Mouse (Mus musculus): Measurements from ENCODE around the gene Coq10a. TPM values are rescaled to one million over a fixed set of nuclear protein-coding genes. Genes with fewer than 3 reads are reported as not detected.

Coq10a gene
- polyA plus RNA-seq (2014; fragmentation: Illumina TruSeq; extraction: RNeasy Lipid Tissue Mini Kit (QIAGEN cat#74804); ENCODE audit: low read depth, low replicate concordance) = 18.8 TPM

GRCm38 (mm10) chr10:128368402-128369217, at the start of gene Coq10a:
TSS of gene Coq10a (minus strand) at chr10:128368997.

GRCm38 (mm10) chr10:128411211-128412054, 42.6 kb upstream of the Coq10a start, which contains the start of the genes Nabp2 and Rnf41:
TSS of gene Nabp2 (minus strand) at chr10:128411492.
TSS of gene Rnf41 (plus strand) at chr10:128411657.

DNA sequence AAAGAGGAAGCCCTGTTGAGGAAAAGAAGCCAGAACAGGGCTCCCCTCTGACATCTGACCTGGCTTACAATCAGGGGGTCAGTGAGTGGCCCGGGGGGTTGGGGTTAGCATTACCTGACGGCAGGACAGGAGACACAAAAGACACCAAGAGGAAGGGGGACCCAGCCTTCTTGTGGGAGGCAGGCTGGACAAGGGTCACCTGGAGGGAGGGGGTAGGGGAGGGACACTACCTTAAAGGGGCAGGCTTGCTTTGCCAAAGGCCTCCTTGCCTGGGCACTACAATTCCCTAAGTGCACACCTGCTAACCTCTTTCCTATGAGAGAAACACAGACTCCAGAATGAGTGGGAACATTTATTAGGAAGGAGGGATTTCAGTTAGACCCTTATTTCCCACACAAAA, 32.3 kb upstream of the Coq10a start, which contains the start of gene Slc39a5:
Slc39a5 (minus strand) TSS at position 174 of the 400 bp plus-strand sequence.

GRCm38 (mm10) chr10:128376455-128377211, 7.8 kb upstream of the Coq10a start, which contains the start of gene Ankrd52:
TSS of gene Ankrd52 (plus strand) at chr10:128377115.

DNA sequence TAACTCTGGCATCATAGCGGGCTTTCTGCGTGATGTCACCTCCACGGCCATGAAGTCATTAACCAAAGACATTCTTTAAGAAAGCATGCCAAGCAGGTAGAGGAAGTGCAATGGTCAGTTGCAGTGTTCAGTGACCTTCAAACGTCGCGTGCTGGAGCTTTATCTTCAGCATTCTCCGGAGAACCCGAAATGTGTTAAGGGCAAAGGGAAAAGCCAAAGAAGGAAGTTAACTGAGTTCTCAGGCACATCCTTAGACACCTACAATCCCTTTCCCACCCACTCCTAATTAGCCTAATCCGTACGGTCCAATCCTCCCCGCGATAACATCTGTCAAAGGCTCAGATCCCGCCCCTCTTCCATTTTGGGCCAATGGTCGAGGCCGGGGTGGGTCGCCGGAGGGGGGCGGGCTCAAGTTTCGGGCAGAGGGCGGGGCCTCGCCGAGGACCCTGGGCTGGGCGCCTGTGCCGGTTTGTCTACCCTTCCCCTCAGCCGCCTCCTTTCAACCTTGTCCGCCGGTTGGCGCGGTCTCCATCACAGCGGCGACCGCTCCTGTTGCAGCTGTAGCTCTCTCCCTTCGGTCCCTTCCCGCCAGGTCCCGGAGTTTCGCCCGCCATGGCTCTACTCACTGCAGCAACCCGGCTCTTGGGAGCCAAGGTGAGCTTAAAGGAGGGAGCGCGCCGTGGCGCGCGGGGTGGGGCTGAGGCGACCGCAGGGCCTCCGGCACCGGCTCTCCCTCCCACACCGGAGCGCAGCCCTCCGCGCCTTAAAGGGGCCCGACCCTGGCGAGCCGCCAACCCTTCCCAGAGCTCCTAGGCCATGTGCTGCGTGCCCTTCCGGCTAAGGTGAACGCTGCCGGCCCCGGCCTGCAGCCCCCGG, 31.3 kb downstream of the Coq10a start, which contains the start of gene Cs:
Cs (plus strand) TSS at position 429 of the 876 bp plus-strand sequence.

DNA sequence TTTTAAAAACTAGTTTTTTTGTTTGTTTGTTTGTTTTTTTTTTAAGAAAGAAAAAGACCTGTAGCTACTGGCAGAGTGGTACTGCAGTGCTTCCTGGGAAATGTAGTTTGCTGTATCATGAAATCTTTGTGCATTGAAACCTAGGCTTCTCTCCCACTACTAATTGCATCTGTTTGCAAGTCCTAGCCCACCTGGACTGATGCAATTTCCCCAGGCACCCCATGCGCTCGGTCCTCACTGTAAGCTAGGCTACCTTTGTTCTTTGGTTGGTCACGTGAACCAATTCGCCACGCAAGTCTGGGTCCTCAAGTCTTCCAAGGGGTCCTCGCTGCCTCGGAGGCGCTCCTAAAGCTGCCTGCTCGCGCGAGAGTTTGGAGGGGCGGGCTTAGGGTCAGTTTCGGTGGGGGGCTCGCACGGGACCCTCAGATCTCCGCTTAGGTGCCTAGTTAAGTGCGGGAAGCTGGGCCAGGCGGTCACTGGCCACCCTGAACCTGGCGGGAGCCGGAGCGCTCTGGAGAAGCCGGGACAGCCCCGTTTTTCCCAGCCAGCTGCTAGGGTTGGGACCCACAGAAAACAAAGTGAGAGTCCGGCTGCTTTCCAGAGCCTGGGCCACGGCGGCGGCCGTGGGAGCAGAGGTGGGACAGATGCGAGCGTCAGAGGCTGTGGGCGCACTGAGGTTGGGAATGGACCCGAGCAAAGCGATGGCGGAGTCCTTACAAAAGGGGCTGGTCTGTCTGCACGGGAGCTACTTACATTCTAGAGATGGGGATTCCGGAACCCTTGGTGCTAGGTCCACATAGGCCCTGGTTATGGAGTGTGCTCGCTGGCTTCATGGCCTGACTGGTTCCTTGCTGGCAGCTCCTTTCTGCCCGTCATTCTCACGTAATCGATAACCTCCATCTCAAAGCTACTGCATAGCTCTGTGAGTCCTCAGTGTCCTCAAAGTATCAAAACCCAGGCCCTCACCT, 46.4 kb downstream of the Coq10a start, which contains the start of gene Cnpy2:
Cnpy2 (plus strand) TSS at position 319 of the 968 bp plus-strand sequence.

Other genes with a start within 250 kb of the Coq10a start
- gene Rbms2, start 188.7 kb downstream of the Coq10a start, polyA plus RNA-seq (2014; fragmentation: Illumina TruSeq; extraction: RNeasy Lipid Tissue Mini Kit (QIAGEN cat#74804); ENCODE audit: low read depth, low replicate concordance) = 5.7 TPM
- gene Gls2, start 174.5 kb downstream of the Coq10a start, polyA plus RNA-seq (2014; fragmentation: Illumina TruSeq; extraction: RNeasy Lipid Tissue Mini Kit (QIAGEN cat#74804); ENCODE audit: low read depth, low replicate concordance) = 171 TPM
- gene Spryd4, start 157.2 kb downstream of the Coq10a start, polyA plus RNA-seq (2014; fragmentation: Illumina TruSeq; extraction: RNeasy Lipid Tissue Mini Kit (QIAGEN cat#74804); ENCODE audit: low read depth, low replicate concordance) = 23.2 TPM
- not detected for gene Mip, start 143.2 kb downstream of the Coq10a start, polyA plus RNA-seq (2014; fragmentation: Illumina TruSeq; extraction: RNeasy Lipid Tissue Mini Kit (QIAGEN cat#74804); ENCODE audit: low read depth, low replicate concordance)
- gene Timeless, start 136.9 kb downstream of the Coq10a start, polyA plus RNA-seq (2014; fragmentation: Illumina TruSeq; extraction: RNeasy Lipid Tissue Mini Kit (QIAGEN cat#74804); ENCODE audit: low read depth, low replicate concordance) = 0.69 TPM
- 346 TPM for gene Apon, start 114.9 kb downstream of the Coq10a start, polyA plus RNA-seq (2014; fragmentation: Illumina TruSeq; extraction: RNeasy Lipid Tissue Mini Kit (QIAGEN cat#74804); ENCODE audit: low read depth, low replicate concordance)
- 593 TPM for gene Apof, start 100.3 kb downstream of the Coq10a start, polyA plus RNA-seq (2014; fragmentation: Illumina TruSeq; extraction: RNeasy Lipid Tissue Mini Kit (QIAGEN cat#74804); ENCODE audit: low read depth, low replicate concordance)
- 18.9 TPM for gene Stat2, start 98.4 kb downstream of the Coq10a start, polyA plus RNA-seq (2014; fragmentation: Illumina TruSeq; extraction: RNeasy Lipid Tissue Mini Kit (QIAGEN cat#74804); ENCODE audit: low read depth, low replicate concordance)
- not detected for gene Il23a, start 70.2 kb downstream of the Coq10a start, polyA plus RNA-seq (2014; fragmentation: Illumina TruSeq; extraction: RNeasy Lipid Tissue Mini Kit (QIAGEN cat#74804); ENCODE audit: low read depth, low replicate concordance)
- 6.5 TPM for gene Pan2, start 65.7 kb downstream of the Coq10a start, polyA plus RNA-seq (2014; fragmentation: Illumina TruSeq; extraction: RNeasy Lipid Tissue Mini Kit (QIAGEN cat#74804); ENCODE audit: low read depth, low replicate concordance)
- 59.7 TPM for gene Cnpy2, start 46.5 kb downstream of the Coq10a start, polyA plus RNA-seq (2014; fragmentation: Illumina TruSeq; extraction: RNeasy Lipid Tissue Mini Kit (QIAGEN cat#74804); ENCODE audit: low read depth, low replicate concordance)
- gene Cs, start 31.3 kb downstream of the Coq10a start, polyA plus RNA-seq (2014; fragmentation: Illumina TruSeq; extraction: RNeasy Lipid Tissue Mini Kit (QIAGEN cat#74804); ENCODE audit: low read depth, low replicate concordance) = 53.8 TPM
- 3.7 TPM for gene Ankrd52, start 8.1 kb upstream of the Coq10a start, polyA plus RNA-seq (2014; fragmentation: Illumina TruSeq; extraction: RNeasy Lipid Tissue Mini Kit (QIAGEN cat#74804); ENCODE audit: low read depth, low replicate concordance)
- not detected for gene Slc39a5, start 32.2 kb upstream of the Coq10a start, polyA plus RNA-seq (2014; fragmentation: Illumina TruSeq; extraction: RNeasy Lipid Tissue Mini Kit (QIAGEN cat#74804); ENCODE audit: low read depth, low replicate concordance)
- gene Nabp2, start 42.5 kb upstream of the Coq10a start, polyA plus RNA-seq (2014; fragmentation: Illumina TruSeq; extraction: RNeasy Lipid Tissue Mini Kit (QIAGEN cat#74804); ENCODE audit: low read depth, low replicate concordance) = 26.7 TPM
- 2.3 TPM for gene Rnf41, start 42.7 kb upstream of the Coq10a start, polyA plus RNA-seq (2014; fragmentation: Illumina TruSeq; extraction: RNeasy Lipid Tissue Mini Kit (QIAGEN cat#74804); ENCODE audit: low read depth, low replicate concordance)
- gene Smarcc2, start 90.3 kb upstream of the Coq10a start, polyA plus RNA-seq (2014; fragmentation: Illumina TruSeq; extraction: RNeasy Lipid Tissue Mini Kit (QIAGEN cat#74804); ENCODE audit: low read depth, low replicate concordance) = 34.1 TPM
- gene Myl6, start 125.1 kb upstream of the Coq10a start, polyA plus RNA-seq (2014; fragmentation: Illumina TruSeq; extraction: RNeasy Lipid Tissue Mini Kit (QIAGEN cat#74804); ENCODE audit: low read depth, low replicate concordance) = 58.1 TPM
- gene Myl6b, start 129.7 kb upstream of the Coq10a start, polyA plus RNA-seq (2014; fragmentation: Illumina TruSeq; extraction: RNeasy Lipid Tissue Mini Kit (QIAGEN cat#74804); ENCODE audit: low read depth, low replicate concordance) = not detected
- 1.4 TPM for gene Esyt1, start 156.9 kb upstream of the Coq10a start, polyA plus RNA-seq (2014; fragmentation: Illumina TruSeq; extraction: RNeasy Lipid Tissue Mini Kit (QIAGEN cat#74804); ENCODE audit: low read depth, low replicate concordance)
- 0.85 TPM for gene Zc3h10, start 178.8 kb upstream of the Coq10a start, polyA plus RNA-seq (2014; fragmentation: Illumina TruSeq; extraction: RNeasy Lipid Tissue Mini Kit (QIAGEN cat#74804); ENCODE audit: low read depth, low replicate concordance)
- 17.9 TPM for gene Rpl41, start 180.3 kb upstream of the Coq10a start, polyA plus RNA-seq (2014; fragmentation: Illumina TruSeq; extraction: RNeasy Lipid Tissue Mini Kit (QIAGEN cat#74804); ENCODE audit: low read depth, low replicate concordance)
- gene Pa2g4, start 197.0 kb upstream of the Coq10a start, polyA plus RNA-seq (2014; fragmentation: Illumina TruSeq; extraction: RNeasy Lipid Tissue Mini Kit (QIAGEN cat#74804); ENCODE audit: low read depth, low replicate concordance) = 57.7 TPM
- gene Erbb3, start 220.7 kb upstream of the Coq10a start, polyA plus RNA-seq (2014; fragmentation: Illumina TruSeq; extraction: RNeasy Lipid Tissue Mini Kit (QIAGEN cat#74804); ENCODE audit: low read depth, low replicate concordance) = 51.1 TPM